Mouse (Mus musculus) myocyte (in vitro differentiated cells): ENCODE data around the gene Lats2. TPM values are rescaled to one million over a fixed set of nuclear protein-coding genes. Genes with fewer than 3 reads are reported as not detected.

Experiments
- H3K27me3 ChIP-seq: one replicate; pipeline ENCODE4 v1.6.1; 2011; ENCODE audit not compliant: control insufficient read depth, insufficient read depth, insufficient read length
- H3K36me3 ChIP-seq: one replicate; pipeline ENCODE4 v1.6.1; 2011; ENCODE audit not compliant: control insufficient read depth, insufficient read depth
- H3K4me2 ChIP-seq: one replicate; pipeline ENCODE4 v1.6.1; 2011; ENCODE audit warnings: low read depth, control low read depth
- H3K4me3 ChIP-seq: one replicate; pipeline ENCODE4 v1.5.1; 2011; ENCODE audit warnings: mild to moderate bottlenecking, control low read depth, moderate library complexity
- H3K79me2 ChIP-seq: one replicate; pipeline ENCODE4 v1.6.1; 2011; ENCODE audit not compliant: control insufficient read depth, insufficient read depth
- H3ac ChIP-seq: one replicate; pipeline ENCODE4 v1.6.1; 2011; ENCODE audit not compliant: control insufficient read depth, insufficient read length
- CEBPB ChIP-seq: IDR thresholded peaks from 2 replicates; pipeline ENCODE4 v1.6.1; 2011; ENCODE audit warnings: mild to moderate bottlenecking, moderate library complexity; ENCODE audit not compliant: poor library complexity, insufficient read depth, severe bottlenecking
- E2F4 ChIP-seq: IDR thresholded peaks from one replicate; pipeline ENCODE4 v1.6.1; 2011; ENCODE audit warnings: mild to moderate bottlenecking, control low read depth, moderate library complexity; ENCODE audit not compliant: insufficient read depth
- MAX ChIP-seq: IDR thresholded peaks from one replicate; pipeline ENCODE4 v1.6.1; 2011; ENCODE audit warnings: low read depth, mild to moderate bottlenecking, control low read depth
- MYOD1 ChIP-seq, 3 experiments: IDR thresholded peaks; one replicate each; pipeline ENCODE4 v1.6.1; 2011; ENCODE audit warnings: control low read depth in 2 of 3, low read depth in 2 of 3, mild to moderate bottlenecking in 2 of 3, moderate library complexity in 1 of 3; ENCODE audit not compliant: insufficient read length in 2 of 3, control insufficient read depth in 1 of 3
- MYOG ChIP-seq, 3 experiments: IDR thresholded peaks; one replicate each; pipeline ENCODE4 v1.6.1; 2011; ENCODE audit warnings: control low read depth in 2 of 3, low read depth in 2 of 3, mild to moderate bottlenecking in 2 of 3; ENCODE audit not compliant: insufficient read length in 2 of 3, control insufficient read depth in 1 of 3, insufficient read depth in 1 of 3
- POLR2A ChIP-seq: IDR thresholded peaks from one replicate; pipeline ENCODE4 v1.6.1; 2011; ENCODE audit warnings: low read depth, mild to moderate bottlenecking, control low read depth, moderate library complexity; ENCODE audit not compliant: insufficient read length
- POLR2AphosphoS2 ChIP-seq: IDR thresholded peaks from one replicate; pipeline ENCODE4 v1.6.1; 2011; ENCODE audit warnings: low read depth, control low read depth; ENCODE audit not compliant: insufficient read length
- REST ChIP-seq: IDR thresholded peaks from one replicate; pipeline ENCODE4 v1.6.1; 2011; ENCODE audit warnings: mild to moderate bottlenecking, control low read depth, moderate library complexity; ENCODE audit not compliant: insufficient read depth, insufficient read length
- SRF ChIP-seq: IDR thresholded peaks from one replicate; pipeline ENCODE4 v1.6.1; 2011; ENCODE audit warnings: low read depth; ENCODE audit not compliant: control insufficient read depth, insufficient read length
- TCF12 ChIP-seq: IDR thresholded peaks from one replicate; pipeline ENCODE4 v1.6.1; 2011; ENCODE audit warnings: mild to moderate bottlenecking, control low read depth; ENCODE audit not compliant: poor library complexity, insufficient read depth, severe bottlenecking
- TCF3 ChIP-seq: IDR thresholded peaks from one replicate; pipeline ENCODE4 v1.6.1; 2011; ENCODE audit warnings: low read depth, control low read depth; ENCODE audit not compliant: insufficient read length
- USF1 ChIP-seq: IDR thresholded peaks from one replicate; pipeline ENCODE4 v1.6.1; 2011; ENCODE audit warnings: low read depth, mild to moderate bottlenecking, control low read depth, moderate library complexity
- polyA plus RNA-seq: library from polyadenylated mRNA; unstranded; fragments of >200 nt; fragmentation: generic; extraction: Trizol; gene quantifications from one replicate; pipeline ENCODE4 v1.2.1, GENCODE M21; 2012; ENCODE audit warnings: missing spikeins

Gene Lats2
- polyA plus RNA-seq, 1 experiment: 10.6 TPM

DNA sequence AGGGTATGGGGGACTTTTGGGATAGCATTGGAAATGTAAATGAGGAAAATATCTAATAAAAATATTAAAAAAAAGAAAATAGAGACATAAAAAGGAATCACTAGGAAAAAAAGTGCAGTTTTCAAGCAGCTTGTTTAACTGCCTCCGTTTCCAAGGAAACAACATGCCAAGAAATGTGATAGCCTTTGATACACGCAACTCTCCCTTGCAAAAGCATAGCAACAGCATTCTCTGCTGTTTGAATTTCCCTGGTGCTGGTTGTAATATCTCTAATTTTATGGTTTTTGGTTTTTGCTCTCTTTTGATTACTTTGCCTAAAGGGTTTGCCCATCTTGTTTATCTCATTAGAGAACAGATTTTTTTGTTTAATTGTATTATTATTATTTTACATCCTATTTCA lies 82.7 kb downstream of the Lats2 start:
- Histone ChIP-seq H3K36me3 (no peaks in the 10 kb centered on the region), H3K4me3 (no peak overlapping the region), H3K79me2 (no peaks in the 10 kb centered on the region), H3K4me2 (no peak overlapping the region), H3ac (no peak overlapping the region), H3K27me3 (no peaks in the 10 kb centered on the region)
- TF ChIP-seq MYOD1 (IDR thresholded peaks at IDR 0.05; ENCODE audit: control insufficient read depth in 1 of 3, insufficient read length in 2 of 3, low read depth in 2 of 3) (no peak), TCF12 (no peak), MAX (no peak), USF1 (no peak), REST (no peak), POLR2A (no peak), SRF (no peak), E2F4 (no peak), TCF3 (no peak), POLR2AphosphoS2 (no peak), CEBPB (no peak), MYOG (IDR thresholded peaks at IDR 0.05; ENCODE audit: control insufficient read depth in 1 of 3, insufficient read depth in 1 of 3, insufficient read length in 2 of 3, low read depth in 2 of 3) (no peak)

DNA sequence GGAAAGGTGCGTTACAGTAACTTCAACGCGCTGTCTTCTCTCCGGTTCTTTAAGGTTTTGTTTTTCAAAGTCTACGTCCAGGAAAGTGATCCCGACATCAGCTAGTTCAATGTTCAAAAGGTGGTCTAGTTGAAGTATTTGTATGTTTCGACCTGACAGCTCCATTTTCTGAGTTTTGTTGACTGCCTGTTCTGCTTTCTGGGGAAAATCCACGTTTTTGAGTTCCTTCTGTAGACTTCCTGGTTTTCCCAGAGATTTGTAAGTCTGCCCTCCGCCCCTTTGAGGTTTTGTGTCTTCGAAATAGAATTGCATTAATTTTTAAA lies 92.6 kb downstream of the Lats2 start:
- TF ChIP-seq E2F4 (no peak), REST (no peak), TCF12 (no peak), USF1 (no peak), MAX (no peak), TCF3 (no peak)
- peak overlapping the region; percentile 93 for H3K4me3 ChIP-seq
- H3K4me2 ChIP-seq: peak overlapping the region; percentile 85
- H3K36me3 ChIP-seq: no peaks in the 10 kb centered on the region
- H3ac ChIP-seq: peak overlapping the region; percentile 56
- no peaks in the 10 kb centered on the region for H3K27me3 ChIP-seq
- peaks cover 48% of the 10 kb centered on the region for H3K79me2 ChIP-seq

DNA sequence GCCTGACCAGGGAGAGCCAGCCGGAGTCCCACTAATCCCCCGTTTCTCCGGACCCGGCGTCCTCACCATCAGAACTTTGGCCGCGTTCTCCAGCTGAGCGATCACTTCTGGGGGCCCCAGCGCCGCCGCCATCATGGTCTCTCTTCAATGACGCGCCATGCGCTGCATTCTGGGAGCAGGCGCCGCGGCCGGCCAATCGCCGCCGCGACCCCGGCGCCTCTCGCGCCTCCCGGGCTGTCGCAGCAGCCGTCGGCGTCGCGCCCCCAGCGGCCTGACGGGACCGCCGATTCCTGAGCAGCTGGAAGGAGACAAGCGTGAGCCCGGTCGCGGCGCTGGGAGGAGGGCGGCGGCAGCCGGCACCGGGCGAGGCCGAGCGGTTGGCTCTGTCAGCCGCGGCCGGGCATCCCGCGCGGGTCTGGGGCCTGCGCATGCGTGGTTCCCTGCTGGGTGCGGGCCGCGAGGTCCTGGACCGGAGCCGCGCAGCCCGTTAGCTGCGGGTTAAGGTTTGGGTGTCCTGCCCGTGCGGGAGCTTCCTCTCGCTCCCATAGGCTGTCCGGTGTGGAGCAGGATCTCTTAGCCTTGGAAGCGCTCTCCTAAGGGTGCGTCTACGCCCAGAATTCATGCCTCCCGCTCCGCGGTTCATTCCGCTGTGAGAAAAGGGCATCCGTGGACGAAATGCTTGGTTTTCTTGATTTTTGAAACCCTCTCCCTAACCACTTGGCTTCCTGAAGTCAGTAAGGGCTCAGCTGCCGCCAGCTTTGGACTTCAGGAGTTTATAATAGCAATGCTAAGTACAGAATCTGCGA lies 93.2 kb downstream of the Lats2 start, which contains the start of gene Xpo4:
Gene Xpo4, minus strand, starts transcription at position 609 of the 806 bp plus-strand sequence.
- H3K4me2 ChIP-seq: peak within 1 kb of the TSS; percentile 90
- TF ChIP-seq REST (no peak), MYOD1 (IDR thresholded peaks at IDR 0.05; ENCODE audit: control insufficient read depth in 1 of 3, insufficient read length in 2 of 3, low read depth in 2 of 3) (peak in 2 of 3 experiments; percentile 20 to 37), E2F4 (peak; percentile 78), MYOG (IDR thresholded peaks at IDR 0.05; ENCODE audit: control insufficient read depth in 1 of 3, insufficient read depth in 1 of 3, insufficient read length in 2 of 3, low read depth in 2 of 3) (peak in 1 of 3 experiments; percentile 46), TCF12 (no peak), USF1 (no peak), POLR2AphosphoS2 (peak; percentile 73), TCF3 (no peak), SRF (no peak), CEBPB (no peak), POLR2A (peak; percentile 86), MAX (no peak)
- peak within 1 kb of the TSS; percentile 93 for H3K4me3 ChIP-seq
- no peaks in the 10 kb centered on the region for H3K27me3 ChIP-seq
- peaks cover 54% of the 10 kb centered on the region for H3K79me2 ChIP-seq
- H3K36me3 ChIP-seq: no peaks in the 10 kb centered on the region
- peak within 1 kb of the TSS; percentile 56 for H3ac ChIP-seq

DNA sequence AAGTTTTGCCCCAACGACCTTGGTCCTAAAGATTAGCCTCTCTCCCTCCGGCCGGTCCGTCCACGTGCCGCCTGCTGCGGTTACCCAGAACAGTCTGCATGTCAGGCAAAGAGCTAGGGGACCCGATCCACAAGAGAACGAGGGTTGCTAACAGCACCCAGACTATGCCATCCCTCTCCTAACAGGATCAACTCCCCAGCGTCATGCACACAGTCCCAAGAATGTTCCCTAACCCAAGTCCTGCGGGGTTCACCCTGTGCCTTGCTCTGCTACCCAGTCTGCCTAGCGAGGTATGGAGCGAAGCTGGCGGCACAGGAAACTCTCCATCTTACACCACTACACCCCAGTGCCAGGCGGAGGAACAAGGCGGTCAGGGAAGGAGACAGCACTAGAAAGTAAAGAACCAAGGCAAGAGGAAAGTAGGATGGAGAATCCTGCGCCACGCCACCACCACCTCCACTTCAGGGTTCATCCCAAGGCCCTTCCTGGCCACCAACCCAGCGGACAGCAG lies 93.8 kb downstream of the Lats2 start:
- Histone ChIP-seq H3K4me3 (peak overlapping the region; percentile 93), H3K36me3 (no peaks in the 10 kb centered on the region), H3K79me2 (peaks cover 60% of the 10 kb centered on the region)

More for the DNA sequence above, 93.8 kb downstream of the Lats2 start:
- TF ChIP-seq REST: no peak
- no peak for TF ChIP-seq MYOD1 (IDR thresholded peaks at IDR 0.05; ENCODE audit: control insufficient read depth in 1 of 3, insufficient read length in 2 of 3, low read depth in 2 of 3)
- TF ChIP-seq MYOG (IDR thresholded peaks at IDR 0.05; ENCODE audit: control insufficient read depth in 1 of 3, insufficient read depth in 1 of 3, insufficient read length in 2 of 3, low read depth in 2 of 3): no peak
- TF ChIP-seq POLR2AphosphoS2: no peak
- TF ChIP-seq E2F4: no peak
- TF ChIP-seq MAX: no peak
- no peak for TF ChIP-seq TCF3
- TF ChIP-seq CEBPB: no peak
- TF ChIP-seq TCF12: no peak
- no peak for TF ChIP-seq USF1
- TF ChIP-seq POLR2A: no peak
- no peak for TF ChIP-seq SRF
- H3ac ChIP-seq: peak overlapping the region; percentile 56
- H3K27me3 ChIP-seq: no peaks in the 10 kb centered on the region
- peak overlapping the region; percentile 90 for H3K4me2 ChIP-seq
